Mouse (Mus musculus): ENCODE results near the gene Cox19.

Cox19 gene

DNA sequence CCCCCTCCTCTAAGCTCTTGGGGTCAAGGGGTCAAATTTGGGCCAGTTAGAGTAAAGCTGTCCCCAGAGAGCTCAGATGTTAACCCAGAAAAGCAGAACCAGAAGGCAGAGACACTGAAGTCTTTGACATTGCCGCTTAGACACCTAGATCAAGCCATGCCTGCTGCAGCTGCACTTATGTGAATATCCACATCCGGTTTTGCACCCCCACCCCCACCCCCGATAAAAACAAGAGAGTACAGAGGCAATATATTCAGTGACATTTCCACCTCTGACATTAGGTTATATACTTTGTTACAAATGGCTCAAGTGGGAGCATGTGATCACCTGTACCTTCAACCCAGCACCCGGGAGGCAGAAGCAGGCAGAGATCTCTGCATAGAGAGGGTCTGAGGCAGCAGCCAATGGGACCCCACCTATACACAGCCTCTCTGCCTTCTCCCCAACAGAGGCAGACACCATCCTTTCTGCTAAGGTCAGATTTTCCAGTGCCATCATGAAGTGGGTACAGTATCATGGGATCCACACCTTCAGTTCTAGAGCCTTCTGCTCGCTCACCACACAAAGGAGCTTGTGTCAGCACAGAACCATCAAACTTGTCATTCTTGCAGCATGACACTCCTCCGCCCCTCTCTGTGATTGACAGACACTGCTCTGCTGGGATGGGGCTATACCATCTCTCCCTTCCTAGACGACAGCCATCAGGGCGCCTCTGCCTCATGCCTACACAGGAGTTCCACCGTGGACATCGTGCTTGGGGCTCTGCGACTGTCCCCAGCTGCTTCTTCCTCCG lies 60.6 kb downstream of the Cox19 start:
- DNase-seq, result no peak

- no peak for DNase-seq
Measured at GRCm38 (mm10) chr5:139288591-139288990, 62.6 kb downstream of the Cox19 start.

- DNase-seq, result no peak
Measured at GRCm38 (mm10) chr5:139287787-139288186, 63.4 kb downstream of the Cox19 start.

DNA sequence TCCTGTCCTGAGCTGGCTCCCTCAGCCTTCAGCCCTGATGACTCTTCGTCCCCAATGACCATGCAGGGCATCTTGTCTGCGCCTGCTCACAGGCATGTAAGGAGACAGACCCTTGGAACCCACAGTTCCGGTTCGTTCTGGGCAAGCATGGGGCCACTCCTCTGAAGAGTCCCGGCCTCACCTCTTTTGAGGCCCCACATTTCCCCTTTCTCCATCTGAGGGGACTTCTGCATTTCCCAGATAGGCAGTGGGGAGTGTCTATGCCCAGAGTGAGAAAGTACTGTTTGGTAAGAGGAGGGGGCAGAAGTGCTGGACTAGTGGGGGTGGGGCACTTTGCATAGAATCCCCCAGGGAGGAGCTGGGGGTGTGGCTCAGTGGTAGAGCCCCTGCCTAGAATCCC lies 64.1 kb downstream of the Cox19 start:
- DNase-seq, result no peak

All from thymus, postnatal 14 days (tissue).